Mouse (Mus musculus) ES-E14 (cell line): ENCODE measurements around the gene Pip4k2a. TPM values are rescaled to one million over a fixed set of nuclear protein-coding genes. Genes with fewer than 3 reads are reported as not detected.

Source experiments
- DNase-seq: peaks from one replicate; pipeline ENCODE4 v3.0.0-alpha.2; 2013; ENCODE audit warnings: low read depth, low spot score
- H3K27ac ChIP-seq: 2 replicates; pipeline ENCODE4 v1.5.1; 2012; ENCODE audit warnings: low read depth, mild to moderate bottlenecking, low read length, moderate library complexity, mixed read lengths; ENCODE audit not compliant: poor library complexity, insufficient read depth, severe bottlenecking
- H3K36me3 ChIP-seq: 2 replicates; pipeline ENCODE4 v1.6.1; 2012; ENCODE audit warnings: mild to moderate bottlenecking, low read length, moderate library complexity, mixed read lengths; ENCODE audit not compliant: control insufficient read depth, poor library complexity, insufficient read depth, severe bottlenecking
- H3K4me1 ChIP-seq, 2 experiments: fragments of 150-350 bp in 1 of 2; sonication (generic) in 1 of 2; 2 replicates each; pipeline ENCODE4 v1.6.1; 2012; ENCODE audit warnings: low read length in 2 of 2, mild to moderate bottlenecking in 1 of 2, mixed read lengths in 1 of 2; ENCODE audit not compliant: control insufficient read depth in 2 of 2, insufficient read depth in 2 of 2, poor library complexity in 1 of 2
- H3K4me3 ChIP-seq, 2 experiments: fragments of 150-350 bp in 1 of 2; sonication (generic) in 1 of 2; 2 replicates each; pipeline ENCODE4 v1.5.1; 2012; ENCODE audit warnings: low read length in 2 of 2, low read depth in 1 of 2, mild to moderate bottlenecking in 1 of 2, mixed read lengths in 1 of 2; ENCODE audit not compliant: insufficient read depth in 1 of 2, poor library complexity in 1 of 2, severe bottlenecking in 1 of 2
- H3K9ac ChIP-seq: 2 replicates; pipeline ENCODE4 v1.6.1; 2012; ENCODE audit warnings: low read depth, mild to moderate bottlenecking, low read length, mixed read lengths; ENCODE audit not compliant: poor library complexity, insufficient read depth, severe bottlenecking
- H3K9me3 ChIP-seq: fragments of 150-350 bp; sonication (generic); 2 replicates; pipeline ENCODE4 v1.6.1; 2012; ENCODE audit warnings: low read depth, mild to moderate bottlenecking, low read length; ENCODE audit not compliant: control insufficient read depth, insufficient read depth
- CHD2 ChIP-seq: IDR thresholded peaks from 2 replicates; pipeline ENCODE4 v1.6.1; 2014; ENCODE audit warnings: mild to moderate bottlenecking, low read depth, low read length, inconsistent platforms
- HCFC1 ChIP-seq: IDR thresholded peaks from 2 replicates; pipeline ENCODE4 v1.6.1; 2012; ENCODE audit warnings: low read length, inconsistent platforms, borderline replicate concordance; ENCODE audit not compliant: insufficient read depth
- MAFK ChIP-seq: IDR thresholded peaks from 2 replicates; pipeline ENCODE4 v1.6.1; 2014; ENCODE audit warnings: mild to moderate bottlenecking, low read depth, low read length, inconsistent platforms; ENCODE audit not compliant: insufficient read depth
- ZC3H11A ChIP-seq: IDR thresholded peaks from 2 replicates; pipeline ENCODE4 v1.6.1; 2012; ENCODE audit warnings: low read depth, mild to moderate bottlenecking, inconsistent platforms, low read length, borderline replicate concordance
- ZNF384 ChIP-seq: IDR thresholded peaks from 2 replicates; pipeline ENCODE4 v1.6.1; 2012; ENCODE audit warnings: low read depth, low read length, inconsistent platforms
- in situ Hi-C, 2 experiments: fragments of 600-800 bp; cut with MboI; formaldehyde crosslinking; loops; one replicate each; pipeline ENCODE4 v1.15.1; 2025; ENCODE audit warnings: low sequenced_read_pairs in 2 of 2, inconsistent platforms in 1 of 2; ENCODE audit not compliant: unreplicated experiment in 2 of 2
- total RNA-seq: library from RNA; depleted of rRNA; stranded (reverse); fragments of 300-350 nt; gene quantifications from 2 replicates; pipeline ENCODE4 v1.2.3, GENCODE M21; 2012

Gene Pip4k2a
- total RNA-seq, 1 experiment = 3.0 TPM

GRCm38 (mm10) chr2:18835266-18835908, 162.5 kb downstream of the Pip4k2a start:
- H3K9me3 ChIP-seq = no peaks in the 10 kb centered on the region
- no peaks in the 10 kb centered on the region for H3K4me1 ChIP-seq
- TF ChIP-seq CHD2 (no peak), ZNF384 (no peak), HCFC1 (no peak), MAFK (no peak), ZC3H11A (no peak)
- no peak for DNase-seq
- in situ Hi-C loops = no loop called here
- H3K4me3 ChIP-seq = no peak overlapping the region
- no peak overlapping the region for H3K9ac ChIP-seq
- H3K36me3 ChIP-seq = no peaks in the 10 kb centered on the region
- no peak overlapping the region for H3K27ac ChIP-seq

DNA sequence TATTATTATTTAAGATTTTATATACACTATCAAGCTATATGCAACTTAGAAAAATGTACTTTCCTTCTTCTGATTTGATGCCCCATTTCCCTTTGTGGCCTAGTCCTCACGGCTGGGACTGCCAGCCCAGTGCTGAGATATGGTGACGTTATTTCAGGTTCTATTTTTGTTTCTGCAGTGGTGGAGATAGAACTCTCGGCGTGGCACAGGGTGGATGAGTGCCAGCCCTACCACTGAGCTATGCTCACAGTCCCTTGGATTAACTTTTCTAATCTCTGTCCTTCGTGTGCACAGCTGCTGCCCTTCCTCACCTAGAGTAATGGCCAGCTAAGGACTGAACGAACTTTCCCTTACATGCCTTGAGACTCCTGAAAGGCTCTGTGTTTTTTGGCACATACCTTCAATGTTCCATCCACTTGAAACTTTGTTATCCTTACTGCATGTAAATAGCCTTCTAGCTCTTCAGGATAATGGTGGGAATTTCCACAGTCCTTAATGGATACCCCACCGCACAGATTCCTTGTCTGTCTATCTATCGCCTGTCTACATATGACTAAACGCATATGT, 164.8 kb downstream of the Pip4k2a start:
- H3K9me3 ChIP-seq = no peaks in the 10 kb centered on the region
- TF ChIP-seq CHD2 = no peak
- no peak for TF ChIP-seq ZC3H11A
- no peak for TF ChIP-seq HCFC1
- no peak for TF ChIP-seq MAFK
- no peak for TF ChIP-seq ZNF384
- H3K36me3 ChIP-seq = no peaks in the 10 kb centered on the region
- no peak overlapping the region for H3K9ac ChIP-seq
- DNase-seq = no peak
- H3K27ac ChIP-seq = no peak overlapping the region
- H3K4me1 ChIP-seq = no peaks in the 10 kb centered on the region
- in situ Hi-C loops = no loop called here
- H3K4me3 ChIP-seq = no peak overlapping the region

DNA sequence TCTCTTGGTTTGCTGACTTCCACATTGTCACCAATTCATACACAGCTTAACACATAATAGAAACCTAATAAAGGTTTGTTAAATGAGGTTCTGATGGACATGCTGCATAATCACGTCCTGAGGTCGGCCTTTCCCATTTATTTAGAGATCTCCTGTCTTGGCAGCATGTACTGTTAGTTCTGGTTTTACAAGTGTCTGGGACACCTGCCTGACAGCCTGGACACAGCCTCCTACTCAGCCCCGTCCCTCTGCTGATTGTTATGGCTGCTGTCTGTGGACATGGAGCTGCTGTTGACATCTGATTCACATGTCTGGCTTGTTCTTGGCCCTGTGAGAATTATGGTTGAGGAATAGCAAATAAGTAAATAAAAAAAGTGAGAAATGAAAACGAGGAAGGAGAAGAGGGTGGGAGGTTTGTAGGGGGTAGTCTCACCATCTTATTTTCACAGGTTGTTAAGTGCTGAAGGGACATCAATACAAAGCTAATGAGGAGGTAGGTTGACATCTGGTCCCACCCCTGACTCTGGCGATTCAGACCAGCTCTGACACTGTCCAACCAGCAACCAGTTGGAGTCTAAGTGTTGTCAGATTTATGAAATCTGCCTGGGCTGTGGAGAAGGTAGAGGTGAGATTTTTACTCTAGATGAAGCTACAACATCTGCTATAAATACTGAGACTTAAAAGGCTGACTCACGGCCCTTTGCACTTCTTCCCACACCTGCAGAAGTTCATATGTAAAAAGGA, 166.7 kb downstream of the Pip4k2a start:
- TF ChIP-seq CHD2 = no peak
- TF ChIP-seq MAFK = no peak
- no peak for TF ChIP-seq ZC3H11A
- TF ChIP-seq HCFC1 = no peak
- TF ChIP-seq ZNF384 = no peak
- in situ Hi-C loops = no loop called here
- no peak for DNase-seq
- no peak overlapping the region for H3K27ac ChIP-seq
- no peak overlapping the region for H3K4me3 ChIP-seq
- no peak overlapping the region for H3K9ac ChIP-seq
- H3K36me3 ChIP-seq = no peaks in the 10 kb centered on the region
- H3K4me1 ChIP-seq = no peaks in the 10 kb centered on the region
- H3K9me3 ChIP-seq = no peaks in the 10 kb centered on the region

DNA sequence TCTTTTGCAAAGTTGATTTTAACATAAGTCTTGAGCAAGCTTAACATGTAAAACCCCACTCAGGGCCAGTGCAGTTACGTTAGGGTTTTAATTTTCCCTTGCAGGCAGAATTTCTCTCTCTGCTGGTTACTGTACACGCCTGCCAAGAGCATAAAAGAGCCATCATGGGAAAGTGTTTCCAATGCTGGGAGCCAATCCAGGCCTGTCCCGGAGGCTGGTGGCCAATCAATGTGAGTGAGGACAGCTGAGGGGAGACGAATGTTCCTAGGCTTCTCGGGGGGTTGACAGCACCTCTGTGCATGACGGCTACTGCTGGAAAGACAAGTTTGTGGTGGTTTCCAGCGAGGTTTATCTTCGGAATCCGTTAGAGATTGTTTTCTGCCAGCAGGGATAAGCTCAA, 175.2 kb downstream of the Pip4k2a start:
- H3K4me3 ChIP-seq = no peak overlapping the region
- TF ChIP-seq MAFK (no peak), CHD2 (no peak), HCFC1 (no peak), ZNF384 (no peak), ZC3H11A (no peak)
- in situ Hi-C loops = no loop called here
- H3K27ac ChIP-seq = no peak overlapping the region
- H3K9me3 ChIP-seq = no peaks in the 10 kb centered on the region
- no peak overlapping the region for H3K9ac ChIP-seq
- DNase-seq = no peak
- no peaks in the 10 kb centered on the region for H3K36me3 ChIP-seq
- no peaks in the 10 kb centered on the region for H3K4me1 ChIP-seq
